35 mouse cellular contexts compared by ENCODE assay signal in genomic region chr19:11494519-11494918, GRCm38 (mm10). TPM values are rescaled to one million over a fixed set of nuclear protein-coding genes. Genes with fewer than 3 reads are reported as not detected.
DNase-seq lines count a peak whose midpoint lies in the region; TF ChIP-seq lines count a peak whose summit lies in the region.
"Had no signal": no experiment of that assay in that cellular context is flagged by ENCODE, and none has a peak within 500 bp of the region (broad histone marks: within the 10 kb centered on the region; RNA-seq: fewer than 3 reads in every experiment).

No protein-coding gene starts in this region.

- in situ Hi-C loops in CH12.LX (cut with MboI; ENCODE audit: low pct_ligation_motif_present, low pct_unique_long_range_greater_than_20kb, low sequenced_read_pairs), result no loop called here

- peak; percentile 94 for TF ChIP-seq EP300 in CH12.LX (IDR thresholded peaks at IDR 0.05; ENCODE audit: low read length)

- no peaks in the 10 kb centered on the region for H3K27me3 ChIP-seq in CH12.LX (replicated peaks)
- H3K27me3 ChIP-seq in splenic B cell, adult 2 months (ENCODE audit: control insufficient read depth, insufficient read depth, low read length, poor library complexity, severe bottlenecking), result no peaks in the 10 kb centered on the region
- H3K27me3 ChIP-seq: embryonic facial prominence, embryonic 13.5 days; forebrain, embryonic 12.5 days; heart, embryonic 12.5 days; limb, embryonic 15.5 days had no signal

- H3K4me3 ChIP-seq in CH12.LX (replicated peaks in 1 of 3; ENCODE audit: low read depth in 2 of 3, low read length in 2 of 3, poor library complexity in 1 of 3) (no peak overlapping the region), macrophage (ENCODE audit: inconsistent target) (no peak overlapping the region)
- H3K4me3 ChIP-seq: embryonic facial prominence, embryonic 13.5 days; erythroblast, embryonic 14.5 days; forebrain, embryonic 12.5 days; heart, embryonic 12.5 days; limb, embryonic 15.5 days had no signal

- DNase-seq in heart, adult 11 months, result peak; percentile 72
- DNase-seq in heart, postnatal 4 days, result no peak
- peak; percentile 69 for DNase-seq in CH12.LX (ENCODE audit: extremely low read depth)
- peak; percentile 92 for DNase-seq in splenic B cell, adult 2 months (ENCODE audit: low read depth, low spot score)
- no peak for DNase-seq in urinary bladder, postnatal 4 days (ENCODE audit: low spot score in 2 of 2)
- DNase-seq in layer of hippocampus, postnatal 14 days (ENCODE audit: low spot score in 2 of 2), result no peak
- DNase-seq: adrenal gland, postnatal 10 days; cerebellum, adult 2 months; cerebellum, postnatal 25 days; embryo, embryonic 11 days; gastrocnemius, postnatal 10 days; heart, adult 18-20 months; heart, postnatal 10 days; kidney, adult 11 months; layer of hippocampus, adult 9-11 months; left cerebral cortex, postnatal 4 days; lung, embryonic 14.5 days; lung, postnatal 4 days; retina, postnatal 1 day; right cerebral cortex, postnatal 4 days; thymus, postnatal 14 days had no signal

- H3K36me3 ChIP-seq in CH12.LX (replicated peaks in 1 of 2; ENCODE audit: control insufficient read depth in 1 of 2, insufficient read depth in 1 of 2, low read length in 1 of 2) (no peaks in the 10 kb centered on the region), macrophage (ENCODE audit: inconsistent target) (no peaks in the 10 kb centered on the region)
- peaks cover 3% of the 10 kb centered on the region; the same call in 1 of the 2 replicates for H3K36me3 ChIP-seq in splenic B cell, adult 2 months (ENCODE audit: control insufficient read depth, insufficient read depth, low read length, poor library complexity, severe bottlenecking)
- H3K36me3 ChIP-seq: embryonic facial prominence, embryonic 13.5 days; forebrain, embryonic 12.5 days; heart, embryonic 12.5 days; limb, embryonic 15.5 days had no signal

- no peak for TF ChIP-seq CTCF in CH12.LX (conservative IDR thresholded peaks at IDR 0.05 in 1 of 2, IDR thresholded peaks at IDR 0.05 in 1 of 2; ENCODE audit: low read depth in 2 of 2, low read length in 2 of 2)

- 96% methylated on average over 3 of the region's 3 CpGs for WGBS in macrophage (ENCODE audit: missing documents)

- dilution Hi-C loops in CH12.LX (cut with MboI; ENCODE audit: extremely low pct_ligation_motif_present, extremely low pct_unique_long_range_greater_than_20kb, low sequenced_read_pairs), result no loop called here

- no peak for TF ChIP-seq POLR2A in CH12.LX (IDR thresholded peaks at IDR 0.05; ENCODE audit: low read depth, low read length)

- H3K79me2 ChIP-seq in CH12.LX (replicated peaks; ENCODE audit: control insufficient read depth, extremely low read depth, insufficient read depth, poor library complexity, severe bottlenecking) (no peaks in the 10 kb centered on the region), macrophage (ENCODE audit: inconsistent target) (no peaks in the 10 kb centered on the region)

- no peaks in the 10 kb centered on the region for H3K9me3 ChIP-seq in CH12.LX (replicated peaks; ENCODE audit: low read length)
- H3K9me3 ChIP-seq: embryonic facial prominence, embryonic 13.5 days; forebrain, embryonic 12.5 days; heart, embryonic 12.5 days; limb, embryonic 15.5 days had no signal

- H3K4me1 ChIP-seq in CH12.LX (ENCODE audit: control insufficient read depth in 1 of 2, insufficient read depth in 2 of 2), result peaks cover 20 to 52% of the 10 kb centered on the region in 2 experiments; a peak in 3 of 4 replicates
- H3K4me1 ChIP-seq: embryonic facial prominence, embryonic 13.5 days; forebrain, embryonic 12.5 days; heart, embryonic 12.5 days; limb, embryonic 15.5 days had no signal

- no peak overlapping the region for H3K27ac ChIP-seq in CH12.LX (ENCODE audit: insufficient read depth, low read depth)
- peak overlapping the region; percentile 1; the same call in 1 of the 2 replicates for H3K27ac ChIP-seq in macrophage
- H3K27ac ChIP-seq: embryonic facial prominence, embryonic 13.5 days; forebrain, embryonic 12.5 days; hindbrain, postnatal 0 days; limb, embryonic 15.5 days; liver, embryonic 14.5 days had no signal

- no peak for TF ChIP-seq RAD21 in CH12.LX (IDR thresholded peaks at IDR 0.05; ENCODE audit: low read depth, low read length)

- H3K4me2 ChIP-seq in CH12.LX (ENCODE audit: insufficient read depth, low read depth, poor library complexity, severe bottlenecking), result peak overlapping the region; percentile 38; the same call in 1 of the 2 replicates
- H3K4me2 ChIP-seq: embryonic facial prominence, embryonic 13.5 days; forebrain, embryonic 12.5 days; heart, embryonic 12.5 days; limb, embryonic 15.5 days; lung, embryonic 14.5 days; midbrain, embryonic 11.5 days had no signal

- H3K9ac ChIP-seq in CH12.LX (ENCODE audit: insufficient read depth, low read depth), result no peak overlapping the region
- H3K9ac ChIP-seq: embryonic facial prominence, embryonic 13.5 days; forebrain, embryonic 12.5 days; heart, embryonic 12.5 days; limb, embryonic 15.5 days; liver, embryonic 14.5 days; lung, embryonic 14.5 days had no signal

TF ChIP-seq in CH12.LX, 34 proteins besides CTCF, POLR2A, EP300 and RAD21 (continues in another document):
- TF ChIP-seq ZNF384 (IDR thresholded peaks at IDR 0.05; ENCODE audit: low read depth, low read length) (no peak), GABPA (IDR thresholded peaks at IDR 0.05; ENCODE audit: insufficient replicate concordance, low read depth, low read length) (no peak), MAFK (IDR thresholded peaks at IDR 0.05; ENCODE audit: insufficient replicate concordance, low read length) (no peak), SIN3A (IDR thresholded peaks at IDR 0.05; ENCODE audit: low read length) (no peak), USF2 (conservative IDR thresholded peaks at IDR 0.05; ENCODE audit: low read depth, low read length) (no peak), ZC3H11A (IDR thresholded peaks at IDR 0.05; ENCODE audit: low read depth, low read length) (no peak), E2F4 (IDR thresholded peaks at IDR 0.05; ENCODE audit: insufficient replicate concordance, low read depth, low read length) (no peak), IRF4 (IDR thresholded peaks at IDR 0.05; ENCODE audit: low read depth, low read length) (peak; percentile 85), ETS1 (conservative IDR thresholded peaks at IDR 0.05; ENCODE audit: low read depth, low read length) (peak; percentile 90)

RNA-seq across cellular contexts. Expression of gene Gm8369, which starts 8.8 kb away (rescaled TPM):
- not detected for total RNA-seq in heart, postnatal 4 days (2021)
- total RNA-seq in CH12.LX (2012; rRNA removed), result 1.7 and 2.0 TPM in 2 replicates
- 4.3 and 5.2 TPM in 2 replicates for total RNA-seq in CH12.LX (2014; rRNA removed)
- 0.68 and 1.2 TPM in 2 replicates for polyA plus RNA-seq in CH12.LX (2012; ENCODE audit: insufficient read length, low read depth)
- total RNA-seq in macrophage (2018; cell fraction: chromatin; rRNA removed), result 100 to 1,000 TPM in 1 of 26 experiments, 10 to 100 TPM in 21, 1 to 10 TPM in 4; 2.7 to 111 (median 42.1) TPM
- 1 to 10 TPM in 22 of 26 experiments, under 1 TPM in 4; 0.85 to 8.7 (median 3.2) TPM for total RNA-seq in macrophage (2018; cell fraction: cytosol; rRNA removed)
- total RNA-seq in macrophage (2018; cell fraction: nucleus; rRNA removed), result 10 to 100 TPM in 22 of 26 experiments, 1 to 10 TPM in 4; 1.7 to 88.4 (median 28.7) TPM
- polyA plus RNA-seq in macrophage (2018), result 0.80 to 5.0 TPM (median 2.0 TPM) in 3 replicates
- total RNA-seq in layer of hippocampus, postnatal 14 days (2021), result under 1 TPM in 1 of 2 experiments, not detected in 1; 0.55 TPM
- total RNA-seq: hindbrain, postnatal 0 days; MEL had no signal
- polyA plus RNA-seq: cerebellum, adult 2 months; embryonic facial prominence, embryonic 13.5 days; erythroblast, embryonic 14.5 days; forebrain, embryonic 12.5 days; heart, embryonic 12.5 days; hindbrain, embryonic 11.5 days; hindbrain, postnatal 0 days; kidney, embryonic 16.5 days; limb, embryonic 15.5 days; lung, embryonic 14.5 days; midbrain, embryonic 11.5 days; neural tube, embryonic 11.5 days had no signal

RNA-seq across cellular contexts. Expression of gene Ms4a6b, which starts 21.8 kb away (rescaled TPM):
- total RNA-seq in heart, postnatal 4 days (2021), result 1 to 10 TPM; 2.5 to 3.1 TPM
- total RNA-seq in CH12.LX (2012; rRNA removed) (0.55 and 0.76 TPM in 2 replicates), CH12.LX (2014; rRNA removed) (1.9 and 2.6 TPM in 2 replicates)
- polyA plus RNA-seq in CH12.LX (2012; ENCODE audit: insufficient read length, low read depth) (0.93 and 1.6 TPM in 2 replicates), macrophage (2018) (182 to 404 TPM (median 188 TPM) in 3 replicates)
- 100 to 1,000 TPM in 20 of 26 experiments, 10 to 100 TPM in 6; 18.4 to 667 (median 279) TPM for total RNA-seq in macrophage (2018; cell fraction: chromatin; rRNA removed)
- total RNA-seq in macrophage (2018; cell fraction: cytosol; rRNA removed), result 100 to 1,000 TPM; 132 to 513 (median 319) TPM
- total RNA-seq in macrophage (2018; cell fraction: nucleus; rRNA removed), result 100 to 1,000 TPM in 23 of 26 experiments, 10 to 100 TPM in 3; 56.3 to 614 (median 322) TPM
- total RNA-seq in layer of hippocampus, postnatal 14 days (2021), result 1 to 10 TPM; 2.4 to 2.5 TPM
- total RNA-seq: MEL had no signal
- polyA plus RNA-seq: erythroblast, embryonic 14.5 days had no signal

RNA-seq across cellular contexts. Expression of gene Ms4a6c, which starts 25.4 kb away (rescaled TPM):
- total RNA-seq in heart, postnatal 4 days (2021), result 1 to 10 TPM; 3.5 to 3.8 TPM
- total RNA-seq in CH12.LX (2012; rRNA removed) (3.5 and 5.0 TPM in 2 replicates), CH12.LX (2014; rRNA removed) (20.0 and 22.2 TPM in 2 replicates)
- polyA plus RNA-seq in CH12.LX (2012; ENCODE audit: insufficient read length, low read depth) (14.3 and 19.6 TPM in 2 replicates), macrophage (2018) (546 to 786 TPM (median 561 TPM) in 3 replicates)
- total RNA-seq in macrophage (2018; cell fraction: chromatin; rRNA removed), result 100 to 1,000 TPM in 23 of 26 experiments, 10 to 100 TPM in 3; 89.1 to 739 (median 400) TPM
- 1,000 to 10,000 TPM in 12 of 26 experiments, 100 to 1,000 TPM in 14; 423 to 1,309 (median 781) TPM for total RNA-seq in macrophage (2018; cell fraction: cytosol; rRNA removed)
- total RNA-seq in macrophage (2018; cell fraction: nucleus; rRNA removed), result 100 to 1,000 TPM; 190 to 948 (median 542) TPM
- total RNA-seq in layer of hippocampus, postnatal 14 days (2021), result 1 to 10 TPM; 1.9 to 2.0 TPM
- total RNA-seq: MEL had no signal
- polyA plus RNA-seq: erythroblast, embryonic 14.5 days had no signal

RNA-seq across cellular contexts. Expression of gene Ms4a4d, which starts 42.1 kb away (rescaled TPM):
- under 1 TPM; 0.56 to 0.60 TPM for total RNA-seq in heart, postnatal 4 days (2021)
- total RNA-seq in CH12.LX (2012; rRNA removed) (not detected in 2 replicates), CH12.LX (2014; rRNA removed) (not detected in 2 replicates)
- polyA plus RNA-seq in CH12.LX (2012; ENCODE audit: insufficient read length, low read depth) (not detected in 2 replicates), macrophage (2018) (not detected in 3 replicates)
- total RNA-seq in macrophage (2018; cell fraction: chromatin; rRNA removed), result under 1 TPM in 4 of 26 experiments, not detected in 22; 0.38 to 0.81 (median 0.64) TPM
- total RNA-seq in macrophage (2018; cell fraction: cytosol; rRNA removed), result not detected
- total RNA-seq in macrophage (2018; cell fraction: nucleus; rRNA removed), result 1 to 10 TPM in 1 of 26 experiments, under 1 TPM in 4, not detected in 21; 0.46 to 1.3 (median 0.65) TPM
- not detected for total RNA-seq in layer of hippocampus, postnatal 14 days (2021)
- total RNA-seq: hindbrain, postnatal 0 days; left cerebral cortex, adult 8-10 months; left cerebral cortex, postnatal 4 days; MEL had no signal
- polyA plus RNA-seq: erythroblast, embryonic 14.5 days; forebrain, embryonic 12.5 days; hindbrain, postnatal 0 days had no signal

RNA-seq across cellular contexts. Expression of gene Ms4a4b, which starts 51.2 kb away (rescaled TPM):
- total RNA-seq in heart, postnatal 4 days (2021), result 1 to 10 TPM in 1 of 2 experiments, under 1 TPM in 1; 0.95 to 1.0 TPM
- total RNA-seq in CH12.LX (2012; rRNA removed), result not detected in 2 replicates
- total RNA-seq in CH12.LX (2014; rRNA removed), result not detected in 2 replicates
- polyA plus RNA-seq in CH12.LX (2012; ENCODE audit: insufficient read length, low read depth), result not detected in 2 replicates
- total RNA-seq in macrophage (2018; cell fraction: chromatin; rRNA removed), result 10 to 100 TPM in 13 of 26 experiments, 1 to 10 TPM in 6, under 1 TPM in 2, not detected in 5; 0.33 to 94.2 (median 23.2) TPM
- 1 to 10 TPM in 25 of 26 experiments, under 1 TPM in 1; 0.61 to 8.0 (median 2.3) TPM for total RNA-seq in macrophage (2018; cell fraction: cytosol; rRNA removed)
- total RNA-seq in macrophage (2018; cell fraction: nucleus; rRNA removed), result 10 to 100 TPM in 11 of 26 experiments, 1 to 10 TPM in 14, under 1 TPM in 1; 0.67 to 38.9 (median 8.0) TPM
- polyA plus RNA-seq in macrophage (2018), result 2.1 to 3.8 TPM (median 3.0 TPM) in 3 replicates
- total RNA-seq in layer of hippocampus, postnatal 14 days (2021), result not detected
- total RNA-seq: gastrocnemius, postnatal 10 days; hindbrain, postnatal 0 days; left cerebral cortex, postnatal 4 days; MEL had no signal
- polyA plus RNA-seq: forebrain, embryonic 12.5 days; heart, embryonic 12.5 days; hindbrain, embryonic 11.5 days; hindbrain, postnatal 0 days; lung, embryonic 14.5 days; midbrain, embryonic 11.5 days; neural tube, embryonic 11.5 days had no signal

Comparison
In these comparisons a context has a peak if more than half of its experiments do, and no peak if none do; other contexts are left out.
1. DNase-seq: peak in heart, adult 11 months (single experiment), CH12.LX (single experiment) and splenic B cell, adult 2 months (single experiment); none in heart, postnatal 4 days (single experiment), urinary bladder, postnatal 4 days (0 of 2) and layer of hippocampus, postnatal 14 days (0 of 2).